Mouse (Mus musculus) megakaryocyte, embryonic 14.5 days (primary cell): ENCODE measurements around the gene Glra2.

Experiments used
- FLI1 ChIP-seq: IDR thresholded peaks from 2 replicates; pipeline ENCODE4 v1.6.1; 2012; ENCODE audit warnings: low read length, inconsistent platforms, mixed read lengths
- GATA1 ChIP-seq: IDR thresholded peaks from 3 replicates; pipeline ENCODE4 v1.6.1; 2012; ENCODE audit warnings: mixed read lengths, low read length, inconsistent platforms, borderline replicate concordance

DNA sequence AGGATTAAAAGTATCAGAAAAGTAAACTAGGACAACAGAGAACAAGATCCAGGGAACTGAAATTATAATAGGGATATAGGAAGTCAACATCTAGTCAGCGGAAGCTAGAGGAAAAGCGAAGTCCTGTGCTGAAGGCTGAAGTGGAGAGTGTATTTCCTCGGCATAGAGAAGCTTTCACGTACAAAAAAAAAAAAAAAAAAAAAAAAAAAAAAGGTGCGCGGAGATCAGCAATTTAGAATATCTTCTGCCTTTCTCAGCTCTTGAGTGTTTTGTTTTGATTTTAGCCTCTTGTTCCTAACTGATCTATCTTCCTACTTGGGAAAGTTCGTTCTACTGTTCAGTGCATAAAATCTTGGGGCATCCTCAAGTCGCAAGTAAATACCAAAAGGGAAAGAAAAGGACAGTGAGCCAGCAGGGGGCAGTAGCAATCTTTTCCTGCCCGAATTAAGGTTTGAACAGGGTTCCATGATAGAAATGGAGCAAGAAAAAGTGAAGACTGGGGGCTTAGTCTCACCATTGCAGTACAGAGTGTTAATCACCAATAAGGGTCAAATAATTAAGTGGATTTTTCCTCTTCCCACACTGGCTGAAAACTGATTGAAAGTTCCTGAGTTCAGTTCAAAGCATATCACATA lies 623 bp upstream of the Glra2 start:
- TF ChIP-seq GATA1 = no peak
- no peak for TF ChIP-seq FLI1
